Mouse (Mus musculus): ENCODE measurements around the gene Dnmt3l.

DNA sequence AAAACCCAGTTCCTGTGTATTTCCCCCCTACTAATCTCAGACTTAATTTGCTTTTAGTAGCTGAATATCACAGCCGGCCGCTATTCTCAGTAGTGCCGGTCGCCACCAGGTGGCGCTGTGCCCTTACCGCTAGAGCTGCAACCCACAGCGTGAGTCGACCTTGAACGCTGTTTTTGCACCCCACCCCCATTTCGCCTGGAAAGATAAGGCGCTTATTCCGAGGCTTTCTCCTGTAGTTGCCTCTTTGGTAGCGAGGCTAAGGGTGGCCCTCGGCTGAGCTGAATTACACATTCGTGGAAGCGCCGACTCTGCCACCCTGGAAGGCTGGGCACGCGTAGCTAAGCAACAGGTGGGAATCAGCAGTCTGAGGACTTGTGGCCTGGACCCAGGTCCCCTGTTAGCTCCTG is 22.9 kb upstream of the Dnmt3l start:
- TF ChIP-seq EP300 (IDR thresholded peaks at IDR 0.05), result no peak
- TF ChIP-seq CTCF (IDR thresholded peaks at IDR 0.05), result peak; percentile 96
